Mouse (Mus musculus): ENCODE results near the gene Spata1.

Spata1 gene

DNA sequence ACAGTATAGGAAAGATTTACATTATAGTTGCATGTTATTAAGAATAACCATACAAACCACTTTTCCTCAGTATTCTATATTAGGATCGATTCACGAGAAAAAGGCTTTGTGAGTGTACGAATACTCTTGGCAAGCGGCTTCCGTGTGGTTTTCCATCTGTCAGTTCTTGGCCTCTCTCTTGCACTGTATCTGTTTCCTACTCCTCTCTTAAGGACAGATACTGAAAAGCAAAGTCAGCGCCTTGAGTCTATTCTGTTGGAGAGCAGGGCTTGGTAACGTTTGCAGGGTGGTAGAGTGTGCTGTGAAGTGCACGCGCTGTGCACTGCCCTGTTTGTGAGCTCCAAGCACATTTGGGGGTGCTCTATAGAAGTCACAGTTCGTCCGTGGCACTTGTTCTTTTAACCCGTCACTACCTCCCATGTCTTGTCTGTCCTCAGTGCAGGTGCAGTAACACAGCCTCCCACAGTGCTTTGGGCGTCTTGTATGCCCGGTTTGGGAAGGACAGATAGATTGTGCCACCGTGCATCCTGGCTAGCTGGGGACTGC lies 79.5 kb downstream of the Spata1 start:
- DNase-seq (ENCODE audit: low read depth, low spot score), result no peak

DNA sequence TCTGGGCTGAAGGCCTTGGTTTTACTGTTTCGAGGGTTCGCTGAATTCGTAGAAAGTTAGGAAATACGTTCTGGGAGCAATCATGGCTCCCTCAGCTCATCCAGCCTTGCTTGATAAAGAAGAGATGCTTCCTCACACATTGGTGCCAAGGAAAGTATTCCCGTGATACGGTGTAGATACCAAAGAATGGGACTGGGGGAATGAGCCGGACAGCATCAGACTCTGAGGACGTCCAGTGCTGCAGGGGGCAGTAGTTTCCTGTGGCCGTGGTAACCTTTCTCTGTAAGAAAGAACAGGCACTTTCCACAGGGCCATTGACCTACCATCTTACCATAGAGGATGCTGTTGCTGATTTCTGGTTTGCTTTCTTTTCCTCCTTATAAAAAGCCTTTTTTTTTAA lies 80.0 kb downstream of the Spata1 start:
- DNase-seq (ENCODE audit: low read depth, low spot score), result no peak

DNA sequence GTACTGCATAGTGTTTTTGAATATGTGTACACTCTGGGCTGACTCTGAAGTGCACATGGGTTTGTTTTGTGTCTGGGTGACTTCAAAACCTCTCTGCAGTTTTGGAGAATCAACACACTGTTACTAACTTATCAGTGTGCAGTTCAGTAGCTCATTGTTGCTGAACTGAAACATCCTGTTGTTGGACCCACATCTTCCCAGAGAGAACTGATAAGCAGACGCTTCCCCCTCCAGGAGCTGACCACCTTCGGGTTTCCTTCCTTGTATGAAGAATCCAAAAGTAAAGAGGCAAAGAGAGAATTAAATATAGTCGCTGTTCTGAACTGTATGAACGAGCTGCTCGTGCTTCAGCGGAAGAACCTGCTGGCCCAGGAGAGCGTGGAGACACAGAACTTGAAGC lies 80.7 kb downstream of the Spata1 start:
- DNase-seq (ENCODE audit: low read depth, low spot score), result no peak

DNA sequence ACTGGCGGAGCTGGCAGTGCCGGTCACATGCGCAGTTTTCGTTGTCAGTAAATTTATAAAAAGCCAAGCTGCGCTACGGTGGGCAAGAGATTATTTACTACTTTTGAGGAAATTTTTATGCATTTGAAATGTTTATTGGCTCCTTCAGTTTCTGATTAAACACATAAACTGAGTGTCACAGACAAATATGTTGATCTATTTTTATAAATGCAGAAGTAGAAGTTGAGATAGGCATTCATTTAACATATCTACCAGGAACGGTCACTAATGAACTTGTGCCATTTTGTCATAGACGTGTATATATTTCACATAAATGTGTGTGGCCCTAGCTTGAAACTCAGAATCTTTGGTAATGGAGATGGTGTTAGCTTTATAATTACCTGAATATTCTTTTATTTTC lies 81.7 kb downstream of the Spata1 start:
- DNase-seq (ENCODE audit: low read depth, low spot score), result no peak

DNA sequence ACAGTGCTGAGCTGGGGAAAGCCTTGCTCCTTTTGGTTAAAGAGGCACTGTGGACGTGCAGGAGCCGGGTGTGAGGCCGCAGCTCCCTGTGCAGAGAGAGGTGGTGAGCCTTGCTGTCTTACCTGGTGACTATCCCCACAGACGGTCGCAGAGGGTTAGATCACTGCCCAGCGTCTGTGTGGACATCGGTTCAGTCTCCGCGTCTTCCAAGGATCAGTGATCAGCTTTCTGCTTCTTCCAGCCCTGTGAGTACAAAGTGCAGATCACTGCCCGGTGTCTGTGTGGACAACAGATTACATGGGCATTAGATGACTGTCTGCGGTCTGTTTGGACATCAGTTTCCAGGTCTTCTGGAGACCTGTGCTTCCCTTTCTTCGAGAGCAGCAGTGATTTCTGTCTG lies 85.0 kb downstream of the Spata1 start:
- no peak for DNase-seq (ENCODE audit: low read depth, low spot score)

DNA sequence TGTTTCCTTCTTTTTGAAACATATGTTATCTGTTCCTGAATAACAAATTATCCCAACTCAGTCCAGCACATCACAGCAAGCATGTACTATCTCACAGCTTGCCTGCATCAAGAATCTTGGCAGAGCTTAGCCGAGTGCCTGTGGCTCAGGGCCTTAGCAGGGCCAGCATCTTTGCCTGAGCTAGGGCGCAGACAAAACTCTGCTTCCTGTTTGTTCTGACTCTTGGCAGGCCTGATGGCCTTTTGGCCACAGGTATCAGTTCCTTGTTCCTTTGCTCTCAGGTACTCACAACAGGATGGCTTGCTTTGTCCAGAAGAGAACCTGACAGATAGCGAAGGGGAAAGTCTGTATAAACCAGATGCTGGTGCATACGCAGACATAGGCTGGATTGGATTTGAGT lies 85.6 kb downstream of the Spata1 start:
- no peak for DNase-seq (ENCODE audit: low read depth, low spot score)

DNA sequence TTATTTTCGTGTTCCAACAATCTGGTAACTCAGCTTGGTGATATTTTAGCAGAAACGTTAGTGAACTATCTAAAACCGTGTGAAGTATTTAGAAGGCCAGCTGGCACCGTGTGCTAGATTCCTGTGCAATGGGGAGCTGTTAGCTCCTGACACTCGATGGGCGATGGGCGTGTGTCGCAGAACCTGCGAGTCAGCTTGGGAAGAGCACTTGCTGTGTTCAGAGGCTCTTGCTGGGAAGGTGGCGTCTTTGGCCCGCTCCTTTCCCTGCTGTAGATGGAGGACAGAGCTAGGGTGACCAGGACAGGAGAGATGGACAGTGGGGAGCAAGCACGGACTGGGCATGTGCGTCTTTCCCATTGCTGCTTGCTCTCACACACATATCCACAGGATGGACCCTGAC lies 86.5 kb downstream of the Spata1 start:
- no peak for DNase-seq (ENCODE audit: low read depth, low spot score)

DNA sequence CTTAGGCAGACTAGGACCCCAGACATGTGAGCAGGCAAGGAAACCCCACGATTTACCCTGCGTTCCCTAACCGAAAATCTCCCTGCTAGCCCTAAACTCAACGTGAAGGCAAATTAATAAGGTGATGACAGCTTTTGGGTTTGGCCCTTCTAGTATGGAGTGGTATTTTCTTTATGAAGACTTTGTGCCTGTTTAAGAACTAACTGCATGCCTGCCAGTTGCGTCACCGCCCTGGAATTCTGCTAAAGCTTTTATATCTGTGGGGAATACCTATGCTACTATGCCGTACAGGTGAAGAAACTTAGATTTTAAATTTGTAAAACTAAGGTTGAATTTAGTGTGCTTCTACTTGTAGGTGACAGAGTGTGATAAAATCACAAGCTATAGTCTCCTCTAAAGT lies 87.1 kb downstream of the Spata1 start:
- DNase-seq (ENCODE audit: low read depth, low spot score), result no peak

DNA sequence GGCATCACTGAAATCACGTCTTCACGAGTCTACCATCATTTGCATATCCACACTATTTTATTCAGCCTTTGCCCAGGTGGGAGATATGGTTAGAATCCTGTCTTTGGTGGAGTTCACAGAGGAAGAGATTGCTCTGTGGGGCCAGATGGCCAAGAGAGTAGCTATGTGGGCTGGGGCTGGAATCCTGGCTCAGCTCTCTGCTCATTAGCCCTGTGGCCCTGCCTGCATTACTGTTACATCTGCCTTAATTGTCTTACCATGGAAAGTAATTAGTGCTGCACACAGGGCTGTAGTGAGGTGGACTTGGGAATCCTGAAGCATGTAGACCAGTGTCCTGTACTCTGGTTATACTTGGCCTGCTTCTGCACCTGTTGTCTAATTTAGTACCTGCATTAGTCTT lies 87.5 kb downstream of the Spata1 start:
- DNase-seq (ENCODE audit: low read depth, low spot score), result no peak

DNA sequence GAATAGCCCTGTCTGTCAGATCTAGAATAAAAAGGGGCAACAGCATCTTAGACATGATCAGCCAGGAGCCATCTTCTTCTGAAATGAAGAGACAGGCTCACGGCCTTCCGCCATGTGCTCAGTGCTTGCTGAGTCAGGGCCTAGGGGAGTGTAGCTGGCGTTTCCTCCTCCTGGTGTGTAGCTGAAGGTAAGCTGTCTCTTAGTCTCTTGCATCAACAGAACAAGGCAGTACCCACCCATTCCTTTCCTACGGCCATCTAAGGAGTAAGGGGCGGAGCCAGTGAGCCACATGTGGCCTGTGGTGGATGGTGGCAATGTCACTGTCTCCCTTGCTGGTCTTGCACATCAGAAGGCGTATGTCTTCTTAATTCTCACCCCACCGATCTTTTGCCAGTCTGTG lies 89.4 kb downstream of the Spata1 start:
- DNase-seq (ENCODE audit: low read depth, low spot score), result peak; percentile 78

Measured in R1 (cell line).